Mouse (Mus musculus) liver, embryonic 18 days (tissue): ENCODE measurements around the gene Radil. TPM values are rescaled to one million over a fixed set of nuclear protein-coding genes. Genes with fewer than 3 reads are reported as not detected.

ENCODE experiments used
- polyA plus RNA-seq: library from polyadenylated mRNA; depleted of rRNA; stranded (reverse); fragments of >200 nt; gene quantifications from 2 replicates; pipeline ENCODE4 v1.2.3, GENCODE M21; 2012; rRNA removed

The Radil gene
- 0.02 TPM in 2 replicates for polyA plus RNA-seq

DNA sequence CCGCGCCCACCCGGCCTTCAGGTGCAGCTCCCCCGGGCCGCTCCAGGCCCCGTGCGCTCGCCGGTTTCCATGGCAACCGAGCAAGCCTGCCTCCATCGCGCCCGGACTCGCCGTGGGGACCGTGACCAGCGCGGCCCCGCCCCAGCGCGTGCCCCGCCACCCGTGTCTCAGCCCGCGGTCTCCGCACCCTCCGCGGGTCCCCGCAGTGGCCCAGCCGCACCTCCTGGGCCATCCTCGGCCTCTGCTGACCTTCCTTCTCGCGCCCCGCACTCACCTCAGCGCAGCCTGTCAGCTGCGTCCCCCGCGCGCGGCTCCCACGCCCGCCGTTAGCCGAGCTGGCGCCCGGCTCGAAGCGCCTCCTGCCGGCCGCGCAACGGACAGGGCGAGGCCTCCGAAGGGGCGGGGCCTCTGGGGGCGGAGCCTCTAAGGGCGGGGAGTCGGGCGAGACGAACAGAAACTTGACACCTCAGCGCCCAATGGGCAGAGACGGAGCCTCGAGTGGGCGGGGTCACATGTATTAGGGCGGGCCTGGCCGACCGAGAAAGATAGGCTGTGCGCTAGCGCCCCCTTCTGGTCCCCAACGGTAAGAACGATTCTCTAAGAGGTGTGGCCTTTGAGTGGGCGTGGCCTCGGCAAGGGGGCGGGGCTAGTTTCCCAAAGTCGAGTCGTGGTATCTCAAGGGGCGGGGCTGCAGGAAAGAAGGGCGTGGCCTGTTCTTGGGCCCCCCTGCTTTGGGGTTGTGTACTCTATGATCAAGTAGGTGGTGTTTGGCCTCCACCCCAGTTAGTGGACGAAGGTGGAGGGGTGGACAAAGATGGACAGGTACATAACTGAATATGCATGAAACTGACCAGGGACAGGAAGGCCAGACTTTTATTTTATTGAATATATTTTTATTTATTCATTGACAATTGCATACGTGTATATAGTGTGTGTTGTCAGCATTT, at the start of gene Radil:
Gene Radil, minus strand, starts transcription at position 393 of the 947 bp plus-strand sequence.

DNA sequence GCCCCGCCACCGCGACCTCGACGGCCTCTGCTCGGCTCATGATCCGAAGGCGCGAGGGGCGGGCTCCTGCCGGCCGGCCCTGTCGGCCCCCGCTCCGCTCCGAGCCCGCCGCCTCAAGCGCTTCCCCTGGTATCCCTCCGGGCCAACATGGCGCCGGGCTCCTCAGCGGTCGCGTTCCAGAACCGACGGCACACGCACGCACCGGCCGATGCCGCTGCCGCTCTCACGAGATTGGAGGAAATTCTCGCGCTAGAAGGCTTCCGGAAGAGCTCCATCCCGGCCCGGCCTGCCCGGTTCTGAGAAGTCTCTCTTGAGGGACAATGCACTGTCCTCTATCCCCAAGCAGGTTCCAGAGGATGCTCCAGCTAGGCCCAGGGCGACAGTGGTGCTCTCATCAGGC, 21.0 kb downstream of the Radil start, which contains the start of gene Papolb:
Gene Papolb, minus strand, starts transcription at position 162 of the 400 bp plus-strand sequence.

DNA sequence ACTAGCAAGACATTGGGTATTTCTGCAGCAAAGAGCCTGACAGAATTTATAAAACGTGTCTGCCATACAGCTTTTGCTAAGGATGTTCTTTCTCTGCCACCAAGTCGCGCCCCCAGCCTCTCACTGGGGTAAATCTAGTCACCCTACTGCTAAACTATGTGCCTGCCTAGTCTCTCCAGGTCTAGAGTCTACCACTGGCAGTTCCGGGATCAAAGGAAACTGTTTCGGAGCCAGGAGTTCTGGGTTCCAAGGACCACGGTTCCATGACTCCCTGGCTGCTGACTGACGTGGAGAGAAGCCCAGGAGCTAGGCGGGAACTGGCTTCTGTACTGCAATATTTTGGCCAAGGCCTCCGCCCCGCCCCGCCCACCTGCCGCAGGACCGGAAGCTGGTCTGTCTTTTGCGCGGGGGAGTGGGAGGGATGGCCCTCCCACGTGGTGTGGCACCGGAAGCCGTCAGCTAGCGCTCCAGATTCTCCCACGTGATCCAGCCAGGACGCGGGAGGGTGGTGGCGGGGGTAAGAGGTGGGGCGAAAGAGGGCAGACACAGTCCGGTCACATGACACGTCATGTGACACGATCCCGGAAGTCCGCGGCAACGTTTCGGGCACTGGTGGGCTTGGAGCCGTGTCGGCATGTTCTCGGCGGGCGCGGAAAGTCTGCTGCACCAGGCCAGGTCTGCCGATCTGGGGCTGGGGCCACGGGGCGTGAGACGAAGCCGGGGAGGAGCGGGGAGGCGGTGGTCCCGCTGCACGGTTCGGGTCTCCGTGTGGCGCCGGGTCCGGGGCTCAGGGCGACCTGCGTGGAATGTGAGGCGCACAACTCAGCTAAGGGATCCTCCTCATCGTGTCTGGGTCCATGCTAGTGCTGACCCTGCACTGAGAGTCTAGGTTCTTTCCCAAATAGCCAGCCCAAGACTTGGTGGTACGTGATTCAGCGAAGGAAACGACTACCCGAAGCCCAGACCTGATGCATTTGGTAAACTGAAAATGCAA, 87.1 kb downstream of the Radil start, which contains the start of gene Ap5z1:
Gene Ap5z1, plus strand, starts transcription at position 484 of the 994 bp plus-strand sequence.

Other genes with a start within 250 kb of the Radil start
- 2.3 and 3.3 TPM in 2 replicates for gene Foxk1, start 149.6 kb downstream of the Radil start, polyA plus RNA-seq
- gene Ap5z1, start 87.2 kb downstream of the Radil start, polyA plus RNA-seq: 5.5 and 6.0 TPM in 2 replicates
- not detected in 2 replicates for gene Papolb, start 21.0 kb downstream of the Radil start, polyA plus RNA-seq
- gene Mmd2, start 57.7 kb upstream of the Radil start, polyA plus RNA-seq: 5.7 and 6.2 TPM in 2 replicates
- gene Wipi2, start 76.6 kb upstream of the Radil start, polyA plus RNA-seq: 15.2 and 15.3 TPM in 2 replicates
- 0.09 and 0.14 TPM in 2 replicates for gene Slc29a4, start 141.4 kb upstream of the Radil start, polyA plus RNA-seq